Mouse (Mus musculus) adrenal gland, adult (tissue): ENCODE data around the gene Irx6.

ENCODE experiments used
- DNase-seq, 2 experiments: peaks; one replicate each; pipeline ENCODE4 v3.0.0; 2022 to 2023; ENCODE audit warnings: low spot score in 1 of 2; ENCODE audit not compliant: inconsistent age in 2 of 2

Irx6 gene

GRCm38 (mm10) chr8:92721266-92721935 lies 47.3 kb downstream of the Irx6 start:
- peak; percentile 23 to 62 for DNase-seq

GRCm38 (mm10) chr8:92721936-92722321 lies 47.8 kb downstream of the Irx6 start:
- no peak for DNase-seq

- peak; percentile 6 to 51 for DNase-seq
These were observed 49.2 kb downstream of the Irx6 start for GRCm38 (mm10) chr8:92723320-92723719.

- no peak for DNase-seq
These were observed 49.9 kb downstream of the Irx6 start for GRCm38 (mm10) chr8:92723947-92724346.

GRCm38 (mm10) chr8:92724359-92724758 lies 50.3 kb downstream of the Irx6 start:
- no peak for DNase-seq
